Mouse (Mus musculus) hindbrain, postnatal 0 days (tissue): Measurements from ENCODE around the gene Cep72. TPM values are rescaled to one million over a fixed set of nuclear protein-coding genes. Genes with fewer than 3 reads are reported as not detected.
"Not testable (repeated sequence)": the region's sequence is repeated elsewhere in the genome, so short reads cannot be mapped to it uniquely, and the experiment has no call there.

Source experiments
- ATAC-seq: fragments of 200-750 bp; cut with Nextera tagmentation; 2 replicates; pipeline ENCODE4 v1.8.0; 2017; ENCODE audit warnings: mild to moderate bottlenecking, moderate TSS enrichment, moderate library complexity
- DNase-seq: peaks from one replicate; pipeline ENCODE4 v3.0.0-alpha.2; 2015; ENCODE audit warnings: low spot score
- H3K27ac ChIP-seq: fragments of 300-500 bp; sonication (generic); 2 replicates; pipeline ENCODE4 v1.5.1; 2014; ENCODE audit warnings: mild to moderate bottlenecking
- H3K27me3 ChIP-seq: fragments of 300-500 bp; sonication (generic); 2 replicates; pipeline ENCODE4 v1.6.1; 2014; ENCODE audit warnings: low read length, mixed read lengths; ENCODE audit not compliant: insufficient read depth
- H3K36me3 ChIP-seq: fragments of 300-500 bp; sonication (generic); 2 replicates; pipeline ENCODE4 v1.6.1; 2014; ENCODE audit warnings: low read length, mixed read lengths; ENCODE audit not compliant: insufficient read depth
- H3K4me1 ChIP-seq: fragments of 300-500 bp; sonication (generic); 2 replicates; pipeline ENCODE4 v1.6.1; 2014; ENCODE audit warnings: antibody characterized with exemption, low read length, mixed read lengths; ENCODE audit not compliant: insufficient read depth
- H3K4me2 ChIP-seq: fragments of 300-500 bp; sonication (generic); 2 replicates; pipeline ENCODE4 v1.6.1; 2014; ENCODE audit warnings: low read depth, mild to moderate bottlenecking, low read length, moderate library complexity, mixed read lengths
- H3K4me3 ChIP-seq: fragments of 300-500 bp; sonication (generic); 2 replicates; pipeline ENCODE4 v1.5.1; 2014; ENCODE audit warnings: low read length
- H3K9ac ChIP-seq: fragments of 300-500 bp; sonication (generic); replicated peaks from 2 replicates; pipeline ENCODE4 v1.6.1; 2014; ENCODE audit warnings: mild to moderate bottlenecking, low read length, moderate library complexity, mixed read lengths
- H3K9me3 ChIP-seq: fragments of 300-500 bp; sonication (generic); 2 replicates; pipeline ENCODE4 v1.6.1; 2016; ENCODE audit warnings: low read length, mixed read lengths
- CTCF ChIP-seq: IDR thresholded peaks from 2 replicates; pipeline ENCODE4 v1.5.1; 2016; ENCODE audit warnings: antibody characterized with exemption, control low read depth, low read depth
- WGBS: fragments of 180-500 bp; shearing (Covaris S2); extraction: QIAGEN DNeasy Blood & Tissue Kit; methylation state at CpG from one replicate; pipeline ENCODE4 v1.1.7; 2014; 5-methylcytosine and 5-hydroxymethylcytosine counted together
- polyA plus RNA-seq: library from polyadenylated mRNA; unstranded; fragments of >200 nt; fragmentation: Nextera tagmentation; extraction: Ambion mirVana; gene quantifications from 2 replicates; pipeline ENCODE4 v1.2.1, GENCODE M21; 2015
- total RNA-seq: library from RNA; depleted of rRNA; stranded (reverse); fragments of >200 nt; gene quantifications from 2 replicates; pipeline ENCODE4 v1.2.3, GENCODE M21; 2014

Gene Cep72
- total and polyA plus RNA-seq, 2 experiments from 2014 or later, result 5.3 to 7.8 TPM

- Histone ChIP-seq H3K4me3 (no peak overlapping the region), H3K4me2 (no peak overlapping the region), H3K27me3 (no peaks in the 10 kb centered on the region), H3K36me3 (no peaks in the 10 kb centered on the region), H3K27ac (no peak overlapping the region), H3K9ac (no peak overlapping the region), H3K9me3 (no peaks in the 10 kb centered on the region), H3K4me1 (no peaks in the 10 kb centered on the region)
- peak; percentile 77 for TF ChIP-seq CTCF
- WGBS, result 50% methylated on average over 2 of the region's 2 CpGs
- DNase-seq (peak; percentile 73), ATAC-seq (peak; percentile 87)
Observed at GRCm38 (mm10) chr13:74096715-74097363, 34.7 kb upstream of the Cep72 start.

- no peak for ATAC-seq
- WGBS, result 66% methylated on average over 2 of the region's 2 CpGs
- Histone ChIP-seq H3K4me1 (no peaks in the 10 kb centered on the region), H3K4me2 (no peak overlapping the region), H3K4me3 (no peak overlapping the region), H3K27me3 (no peaks in the 10 kb centered on the region), H3K9ac (no peak overlapping the region), H3K36me3 (no peaks in the 10 kb centered on the region), H3K27ac (no peak overlapping the region), H3K9me3 (no peaks in the 10 kb centered on the region)
- TF ChIP-seq CTCF, result no peak
- no peak for DNase-seq
Observed at GRCm38 (mm10) chr13:74095936-74096335, 33.8 kb upstream of the Cep72 start.

- Histone ChIP-seq H3K36me3 (no peaks in the 10 kb centered on the region), H3K9ac (no peak overlapping the region), H3K4me1 (no peaks in the 10 kb centered on the region), H3K27me3 (no peaks in the 10 kb centered on the region), H3K4me3 (no peak overlapping the region), H3K27ac (no peak overlapping the region), H3K4me2 (no peak overlapping the region), H3K9me3 (no peaks in the 10 kb centered on the region)
- DNase-seq, result no peak
- no peak for ATAC-seq
- 83% methylated on average over 3 of the region's 3 CpGs for WGBS
- TF ChIP-seq CTCF, result no peak
Observed at GRCm38 (mm10) chr13:74090265-74090664, 28.2 kb upstream of the Cep72 start.

GRCm38 (mm10) chr13:74073369-74073768 is 11.3 kb upstream of the Cep72 start:
- Histone ChIP-seq H3K4me3 (no peak overlapping the region), H3K36me3 (no peaks in the 10 kb centered on the region), H3K4me2 (no peak overlapping the region), H3K27ac (no peak overlapping the region), H3K27me3 (no peaks in the 10 kb centered on the region), H3K4me1 (no peaks in the 10 kb centered on the region), H3K9ac (no peak overlapping the region), H3K9me3 (no peaks in the 10 kb centered on the region)
- TF ChIP-seq CTCF, result no peak
- ATAC-seq, result no peak
- 90% methylated on average over 7 of the region's 7 CpGs for WGBS
- DNase-seq, result no peak

GRCm38 (mm10) chr13:74071714-74072113 is 9.6 kb upstream of the Cep72 start:
- Histone ChIP-seq H3K27me3 (no peaks in the 10 kb centered on the region), H3K4me3 (no peak overlapping the region), H3K4me2 (no peak overlapping the region), H3K4me1 (no peaks in the 10 kb centered on the region), H3K9me3 (no peaks in the 10 kb centered on the region), H3K27ac (no peak overlapping the region), H3K9ac (no peak overlapping the region), H3K36me3 (no peaks in the 10 kb centered on the region)
- DNase-seq (no peak), ATAC-seq (no peak)
- 80% methylated on average over 3 of the region's 3 CpGs for WGBS
- no peak for TF ChIP-seq CTCF

- not testable (repeated sequence) for H3K9me3 ChIP-seq, H3K4me1 ChIP-seq, H3K27ac ChIP-seq, H3K27me3 ChIP-seq, DNase-seq, H3K9ac ChIP-seq, H3K4me2 ChIP-seq, H3K4me3 ChIP-seq, ATAC-seq, H3K36me3 ChIP-seq
- 63% methylated on average over 1 of the region's 1 CpGs for WGBS
Observed at GRCm38 (mm10) chr13:74071244-74071643, 9.1 kb upstream of the Cep72 start.

- no peaks in the 10 kb centered on the region for H3K4me1 ChIP-seq
- H3K9ac ChIP-seq, result no peak overlapping the region
- H3K9me3 ChIP-seq, result no peaks in the 10 kb centered on the region
- no peaks in the 10 kb centered on the region for H3K27me3 ChIP-seq
- no peak overlapping the region for H3K4me2 ChIP-seq
- H3K4me3 ChIP-seq, result no peak overlapping the region
- H3K27ac ChIP-seq, result no peak overlapping the region
- ATAC-seq (no peak), DNase-seq (no peak)
- TF ChIP-seq CTCF, result no peak
- 82% methylated on average over 1 of the region's 1 CpGs for WGBS
- no peaks in the 10 kb centered on the region for H3K36me3 ChIP-seq
Observed at GRCm38 (mm10) chr13:74066576-74066975, 4.5 kb upstream of the Cep72 start.
